In the genomic region with DNA sequence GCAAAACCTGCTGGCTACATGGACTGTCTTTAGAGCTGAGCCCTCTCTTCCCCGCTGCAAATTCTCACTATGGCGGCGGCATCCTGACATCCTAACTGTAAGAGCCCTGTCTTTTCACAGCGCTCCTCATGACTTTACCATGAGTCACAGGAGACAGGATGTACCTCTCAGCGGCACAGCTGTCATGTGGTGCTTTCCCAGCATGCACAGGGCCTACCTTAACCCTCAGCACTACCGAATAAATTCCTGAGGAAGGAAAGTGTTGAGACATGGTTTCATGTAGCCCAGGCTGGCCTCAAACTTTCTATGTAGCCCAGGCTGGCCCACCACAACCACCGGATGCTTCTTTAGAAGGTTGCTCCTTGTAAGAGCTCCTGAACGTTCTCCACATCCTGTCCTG, we compare ENCODE assay signal across 26 mouse cellular contexts. TPM values are rescaled to one million over a fixed set of nuclear protein-coding genes. Genes with fewer than 3 reads are reported as not detected.
DNase-seq lines count a peak whose midpoint lies in the region; ATAC-seq lines count a peak whose summit lies in the region.
"Had no signal": no experiment of that assay in that cellular context is flagged by ENCODE, and none has a peak within 500 bp of the region (broad histone marks: within the 10 kb centered on the region; RNA-seq: fewer than 3 reads in every experiment).

No protein-coding gene starts in this region.

- H3K4me2 ChIP-seq in liver, embryonic 12.5 days = no peak overlapping the region
- no peak overlapping the region for H3K4me2 ChIP-seq in midbrain, embryonic 11.5 days
- H3K4me2 ChIP-seq: embryonic facial prominence, embryonic 13.5 days; embryonic facial prominence, embryonic 15.5 days; forebrain, embryonic 12.5 days had no signal

- DNase-seq in liver = no peak
- peak; percentile 69 for DNase-seq in 416B (ENCODE audit: low read depth)
- peak; percentile 63 for DNase-seq in R1 (ENCODE audit: low read depth, low spot score)
- DNase-seq in midbrain, embryonic 11.5 days (ENCODE audit: low spot score, missing footprints) = no peak
- no peak for DNase-seq in kidney, adult 11 months
- no peak for DNase-seq in embryo, embryonic 11 days
- DNase-seq: adrenal gland, adult 2 months; adrenal gland, postnatal 10 days; adrenal gland, postnatal 25 days; cerebellum, adult 11 months; cerebellum, adult 18-20 months; cerebellum, adult 8-10 months; cerebellum, postnatal 10 days; cerebellum, postnatal 25 days had no signal

- no peak for ATAC-seq in liver, embryonic 12.5 days
- no peak for ATAC-seq in midbrain, embryonic 11.5 days (ENCODE audit: low FRiP score)
- ATAC-seq: CD4-positive, CD25-positive, alpha-beta regulatory T cell, adult 4 months; forebrain, embryonic 14.5 days; forebrain, embryonic 16.5 days; Patski had no signal

- no peak overlapping the region for H3K9ac ChIP-seq in liver, embryonic 12.5 days
- no peak overlapping the region for H3K9ac ChIP-seq in midbrain, embryonic 11.5 days (ENCODE audit: low read length)
- H3K9ac ChIP-seq: embryonic facial prominence, embryonic 13.5 days; embryonic facial prominence, embryonic 15.5 days; forebrain, embryonic 12.5 days had no signal

- no peaks in the 10 kb centered on the region for H3K9me3 ChIP-seq in liver, embryonic 12.5 days (replicated peaks)
- no peaks in the 10 kb centered on the region for H3K9me3 ChIP-seq in midbrain, embryonic 11.5 days (ENCODE audit: control insufficient read depth, low read length)
- H3K9me3 ChIP-seq: embryonic facial prominence, embryonic 13.5 days; embryonic facial prominence, embryonic 15.5 days; forebrain, embryonic 10.5 days; forebrain, embryonic 12.5 days; G1E had no signal

- H3K36me3 ChIP-seq in liver, embryonic 12.5 days = peaks cover 91% of the 10 kb centered on the region
- peaks cover 5% of the 10 kb centered on the region; the same call in 1 of the 2 replicates for H3K36me3 ChIP-seq in midbrain, embryonic 11.5 days (ENCODE audit: control insufficient read depth, insufficient read depth, low read length)

- peaks cover 42% of the 10 kb centered on the region for H3K4me1 ChIP-seq in liver, embryonic 12.5 days
- no peaks in the 10 kb centered on the region for H3K4me1 ChIP-seq in midbrain, embryonic 11.5 days (ENCODE audit: control insufficient read depth, insufficient read depth, low read length)
- H3K4me1 ChIP-seq: embryonic facial prominence, embryonic 13.5 days; embryonic facial prominence, embryonic 15.5 days; forebrain, embryonic 10.5 days; forebrain, embryonic 12.5 days had no signal

- H3K27ac ChIP-seq in liver, embryonic 12.5 days = peak overlapping the region; percentile 98
- H3K27ac ChIP-seq in midbrain, embryonic 11.5 days (ENCODE audit: low read depth, low read length) = no peak overlapping the region
- H3K27ac ChIP-seq: embryonic facial prominence, embryonic 13.5 days; embryonic facial prominence, embryonic 15.5 days; forebrain, embryonic 10.5 days; forebrain, embryonic 12.5 days had no signal

- H3K27me3 ChIP-seq in liver, embryonic 12.5 days (replicated peaks) = no peaks in the 10 kb centered on the region
- no peaks in the 10 kb centered on the region for H3K27me3 ChIP-seq in midbrain, embryonic 11.5 days (ENCODE audit: control insufficient read depth, insufficient read depth, low read length)
- H3K27me3 ChIP-seq: CH12.LX; embryonic facial prominence, embryonic 13.5 days; embryonic facial prominence, embryonic 15.5 days; forebrain, embryonic 12.5 days; Patski had no signal

- WGBS in liver, embryonic 12.5 days (ENCODE audit: insufficient replicate concordance) = 85% methylated on average over 8 of the region's 8 CpGs
- 95% methylated on average over 8 of the region's 8 CpGs for WGBS in midbrain, embryonic 11.5 days

- no peak overlapping the region for H3K4me3 ChIP-seq in liver, embryonic 12.5 days
- no peak overlapping the region for H3K4me3 ChIP-seq in midbrain, embryonic 11.5 days (ENCODE audit: low read depth, low read length)
- H3K4me3 ChIP-seq: embryonic facial prominence, embryonic 13.5 days; embryonic facial prominence, embryonic 15.5 days; erythroblast, embryonic 14.5 days; forebrain, embryonic 10.5 days; forebrain, embryonic 12.5 days had no signal

RNA-seq across cellular contexts. Expression of gene Med21, which starts 26.5 kb away (rescaled TPM):
- 72.8 and 77.8 TPM in 2 replicates for polyA plus RNA-seq in liver, embryonic 12.5 days (2016; fragmentation: Nextera tagmentation; extraction: Ambion mirVana)
- polyA plus RNA-seq in midbrain, embryonic 11.5 days (2014; fragmentation: Nextera tagmentation; extraction: Ambion mirVana) = 125 and 135 TPM in 2 replicates

RNA-seq across cellular contexts. Expression of gene Tm7sf3, which starts 26.7 kb away (rescaled TPM):
- polyA plus RNA-seq in liver, embryonic 12.5 days (2016; fragmentation: Nextera tagmentation; extraction: Ambion mirVana) = 40.5 TPM in 2 replicates
- polyA plus RNA-seq in midbrain, embryonic 11.5 days (2014; fragmentation: Nextera tagmentation; extraction: Ambion mirVana) = 26.2 and 28.9 TPM in 2 replicates

RNA-seq across cellular contexts. Expression of gene Ints13, which starts 38.3 kb away (rescaled TPM):
- 50.9 and 52.2 TPM in 2 replicates for polyA plus RNA-seq in liver, embryonic 12.5 days (2016; fragmentation: Nextera tagmentation; extraction: Ambion mirVana)
- 101 TPM in 2 replicates for polyA plus RNA-seq in midbrain, embryonic 11.5 days (2014; fragmentation: Nextera tagmentation; extraction: Ambion mirVana)

RNA-seq across cellular contexts. Expression of gene Fgfr1op2, which starts 38.9 kb away (rescaled TPM):
- 103 and 107 TPM in 2 replicates for polyA plus RNA-seq in liver, embryonic 12.5 days (2016; fragmentation: Nextera tagmentation; extraction: Ambion mirVana)
- polyA plus RNA-seq in midbrain, embryonic 11.5 days (2014; fragmentation: Nextera tagmentation; extraction: Ambion mirVana) = 77.1 and 78.9 TPM in 2 replicates

Comparison
In these comparisons a context has a peak if more than half of its experiments do, and no peak if none do; other contexts are left out.
1. DNase-seq: peak in 416B (single experiment) and R1 (single experiment); none in liver (single experiment), midbrain, embryonic 11.5 days (single experiment), kidney, adult 11 months (single experiment) and embryo, embryonic 11 days (single experiment).